Mouse (Mus musculus) cerebellum, adult 8-10 months (tissue): ENCODE measurements around the gene Focad.

Experiments
- DNase-seq: peaks from one replicate; pipeline ENCODE4 v3.0.0; 2022

Focad gene

GRCm38 (mm10) chr4:88213895-88214294 lies 119.5 kb downstream of the Focad start:
- no peak for DNase-seq

GRCm38 (mm10) chr4:88218286-88218685 lies 123.9 kb downstream of the Focad start:
- DNase-seq = no peak

GRCm38 (mm10) chr4:88218797-88219196 lies 124.4 kb downstream of the Focad start:
- no peak for DNase-seq

GRCm38 (mm10) chr4:88231375-88231774 lies 136.9 kb downstream of the Focad start:
- no peak for DNase-seq

GRCm38 (mm10) chr4:88235941-88236340 lies 141.5 kb downstream of the Focad start:
- no peak for DNase-seq

GRCm38 (mm10) chr4:88236926-88237756 lies 142.7 kb downstream of the Focad start:
- DNase-seq = no peak

GRCm38 (mm10) chr4:88238351-88238750 lies 143.9 kb downstream of the Focad start:
- no peak for DNase-seq

GRCm38 (mm10) chr4:88243834-88244233 lies 149.4 kb downstream of the Focad start:
- no peak for DNase-seq

- DNase-seq = no peak
Measured at GRCm38 (mm10) chr4:88245494-88245893, 151.1 kb downstream of the Focad start.

- DNase-seq = no peak
Measured at GRCm38 (mm10) chr4:88261349-88261748, 166.9 kb downstream of the Focad start.

GRCm38 (mm10) chr4:88264536-88264935 lies 170.1 kb downstream of the Focad start:
- DNase-seq = no peak

GRCm38 (mm10) chr4:88270408-88271067 lies 176.1 kb downstream of the Focad start:
- peak; percentile 47 for DNase-seq

GRCm38 (mm10) chr4:88275571-88276041 lies 181.2 kb downstream of the Focad start:
- DNase-seq = no peak

- DNase-seq = no peak
Measured at GRCm38 (mm10) chr4:88276058-88276734, 181.8 kb downstream of the Focad start.

GRCm38 (mm10) chr4:88278524-88278923 lies 184.1 kb downstream of the Focad start:
- DNase-seq = no peak

- DNase-seq = no peak
Measured at GRCm38 (mm10) chr4:88280536-88280935, 186.1 kb downstream of the Focad start.

GRCm38 (mm10) chr4:88295537-88295936 lies 201.1 kb downstream of the Focad start:
- DNase-seq = no peak

GRCm38 (mm10) chr4:88299551-88299950 lies 205.1 kb downstream of the Focad start:
- DNase-seq = no peak

- no peak for DNase-seq
Measured at GRCm38 (mm10) chr4:88300832-88301621, 206.6 kb downstream of the Focad start.

- peak; percentile 36 for DNase-seq
Measured at GRCm38 (mm10) chr4:88302291-88302690, 207.9 kb downstream of the Focad start.

- no peak for DNase-seq
Measured at GRCm38 (mm10) chr4:88307691-88308090, 213.3 kb downstream of the Focad start.

GRCm38 (mm10) chr4:88308342-88309116 lies 214.1 kb downstream of the Focad start:
- DNase-seq = no peak
